Mouse (Mus musculus): ENCODE data around the gene Fars2.
A peak's percentile ranks its signal among the peaks of the same experiment; 100 is the strongest.

Gene Fars2

GRCm38 (mm10) chr13:36680690-36681355 is 563.6 kb downstream of the Fars2 start:
- DNase-seq (ENCODE audit: low read depth, low spot score), result no peak

DNA sequence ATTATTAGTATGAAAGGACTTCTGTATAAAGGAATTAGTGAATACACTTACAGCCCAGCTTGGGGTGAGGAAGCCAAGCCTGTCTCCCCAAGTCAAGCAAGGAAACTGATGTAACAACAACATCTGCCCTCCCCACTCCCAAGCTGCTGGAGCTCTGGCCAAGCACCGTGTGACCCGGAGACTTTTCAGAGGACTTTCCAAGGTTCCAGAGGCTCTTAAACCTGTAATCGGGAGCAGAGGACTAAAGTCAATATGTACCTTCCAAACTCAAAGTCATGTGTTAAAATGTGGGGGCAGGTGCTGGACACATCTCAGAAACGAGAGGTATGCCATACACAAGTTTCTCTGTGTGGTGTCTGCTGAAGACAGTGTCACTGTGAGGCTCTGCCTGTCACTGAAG is 566.4 kb downstream of the Fars2 start:
- no peak for DNase-seq (ENCODE audit: low read depth, low spot score)

- no peak for DNase-seq (ENCODE audit: low read depth, low spot score)
Observed at GRCm38 (mm10) chr13:36695516-36696201, 578.4 kb downstream of the Fars2 start.

DNA sequence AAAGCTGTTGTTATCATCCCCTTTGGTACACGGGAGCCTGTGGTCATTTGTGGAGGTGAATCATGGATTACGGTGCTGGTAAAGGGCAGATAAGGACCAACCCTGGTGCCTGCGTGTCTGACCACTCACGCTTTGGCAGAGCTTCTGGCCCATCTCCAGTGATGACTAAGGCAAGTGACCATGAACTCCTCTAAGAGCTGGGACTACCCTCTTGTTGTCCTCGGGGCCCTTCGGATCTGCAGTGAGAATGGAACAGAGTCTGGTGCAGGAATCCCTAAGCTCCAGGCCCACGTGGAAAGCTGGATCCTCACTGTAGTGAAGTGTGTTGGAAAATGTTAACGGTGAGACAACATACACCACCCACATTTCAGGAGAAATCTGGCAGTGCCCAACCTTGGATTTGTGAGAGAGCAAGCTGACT is 579.1 kb downstream of the Fars2 start:
- no peak for DNase-seq (ENCODE audit: low read depth, low spot score)

- DNase-seq (ENCODE audit: low read depth, low spot score), result no peak
Observed at GRCm38 (mm10) chr13:36707088-36707690, 590.0 kb downstream of the Fars2 start.

GRCm38 (mm10) chr13:36714101-36714500 is 596.9 kb downstream of the Fars2 start:
- no peak for DNase-seq (ENCODE audit: low read depth, low spot score)

- no peak for DNase-seq (ENCODE audit: low read depth, low spot score)
Observed at GRCm38 (mm10) chr13:36716708-36717107, 599.5 kb downstream of the Fars2 start.

DNA sequence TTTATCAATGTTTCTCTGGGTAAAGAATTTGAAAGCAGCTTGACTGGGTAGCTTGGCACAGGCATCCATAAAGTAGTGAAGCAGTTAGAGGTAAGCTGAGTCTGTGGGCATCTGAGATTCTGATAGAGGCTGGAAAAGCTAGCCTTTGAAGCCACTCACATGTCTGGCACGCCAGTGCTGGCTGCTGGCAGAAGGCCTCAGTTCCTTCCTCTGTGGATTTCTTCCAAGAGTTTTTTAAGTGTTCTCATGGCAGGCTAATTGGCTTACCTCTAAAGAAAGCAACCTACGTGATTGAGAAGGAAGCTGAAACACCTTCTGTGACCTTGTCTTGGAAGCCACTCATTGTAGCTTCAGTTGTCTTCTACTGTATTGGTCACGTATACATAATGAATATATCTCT is 600.2 kb downstream of the Fars2 start:
- no peak for DNase-seq (ENCODE audit: low read depth, low spot score)

DNA sequence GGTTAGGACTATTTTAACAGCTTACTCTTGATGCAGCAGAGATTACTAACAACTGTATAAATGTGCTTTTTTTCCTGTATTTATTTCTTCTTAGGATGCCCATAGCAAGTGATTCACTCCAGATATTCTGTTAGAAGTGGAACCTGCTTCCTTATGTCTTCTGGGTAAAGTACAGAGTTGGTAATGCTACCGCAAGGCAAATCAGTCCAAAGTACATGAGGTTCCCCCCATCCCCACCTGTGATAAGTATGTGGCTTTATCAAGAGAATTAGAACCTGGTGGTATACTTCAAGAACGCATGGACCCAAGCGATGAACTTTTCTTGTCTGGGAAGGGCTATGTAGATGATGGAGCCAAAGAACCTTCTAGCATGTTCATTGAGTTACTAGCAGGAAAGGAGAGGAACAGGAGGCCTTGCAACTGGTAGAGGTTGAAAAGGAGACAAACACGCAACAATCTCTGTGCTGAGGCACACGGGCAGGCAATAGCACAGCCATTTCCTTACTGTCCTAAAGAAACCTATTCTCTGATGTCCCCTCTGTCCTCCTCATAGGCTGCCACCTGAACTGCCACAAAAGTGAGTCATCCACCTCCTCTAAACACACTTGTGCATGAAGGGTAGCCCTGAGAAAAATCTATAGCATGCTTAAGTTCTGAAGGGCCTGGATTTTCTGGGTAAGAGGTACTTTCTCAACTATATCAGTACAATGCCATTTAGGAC is 603.2 kb downstream of the Fars2 start:
- DNase-seq (ENCODE audit: low read depth, low spot score), result no peak

GRCm38 (mm10) chr13:36722309-36722708 is 605.1 kb downstream of the Fars2 start:
- no peak for DNase-seq (ENCODE audit: low read depth, low spot score)

- no peak for DNase-seq (ENCODE audit: low read depth, low spot score)
Observed at GRCm38 (mm10) chr13:36723726-36724300, 606.6 kb downstream of the Fars2 start.

DNA sequence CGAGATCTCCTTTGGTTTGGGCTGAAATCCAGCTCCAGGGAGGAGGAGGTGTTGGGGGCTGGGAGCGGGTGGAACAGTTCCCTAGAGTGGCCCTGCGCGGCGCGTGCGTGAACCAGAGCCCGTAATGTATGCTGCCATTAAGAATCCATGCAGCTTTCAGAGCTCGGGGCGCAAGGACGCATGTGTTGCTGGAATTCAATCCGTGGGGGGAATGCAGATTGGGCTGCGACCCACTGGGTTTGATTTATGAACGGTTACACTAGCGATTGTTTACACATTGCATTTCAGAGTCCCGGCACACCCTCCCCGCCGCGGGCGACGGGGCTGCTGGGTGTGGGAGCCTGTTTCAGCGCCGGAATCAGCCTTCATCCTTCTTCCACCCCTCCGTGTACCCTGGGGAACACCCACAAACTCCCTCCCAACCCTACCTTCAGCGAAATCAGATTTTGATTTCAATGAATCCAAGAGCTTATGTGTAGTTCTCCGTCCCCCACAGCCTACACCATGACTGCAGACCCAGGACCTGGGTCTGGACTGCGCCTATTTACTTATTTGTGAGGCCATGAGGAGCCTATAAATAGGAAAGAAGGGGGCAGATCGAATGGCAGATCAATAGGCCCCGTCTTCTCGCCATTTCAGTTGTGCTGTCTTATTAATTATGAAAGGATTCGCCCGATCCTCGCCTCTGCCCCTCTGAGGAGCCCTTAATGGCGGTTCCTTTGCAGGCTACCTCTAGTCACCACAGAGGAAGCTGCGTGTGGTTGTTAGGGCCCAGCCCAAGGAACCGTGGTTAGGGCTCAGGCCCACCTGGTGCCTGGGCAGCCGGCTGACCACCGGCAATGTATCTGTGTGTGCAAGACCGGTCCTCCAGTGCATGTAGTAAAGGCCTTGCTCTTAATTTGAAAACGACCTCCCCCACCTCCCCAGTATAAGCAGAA is 607.6 kb downstream of the Fars2 start:
- DNase-seq (ENCODE audit: low read depth, low spot score), result no peak

- DNase-seq (ENCODE audit: low read depth, low spot score), result no peak
Observed at GRCm38 (mm10) chr13:36725881-36726280, 608.7 kb downstream of the Fars2 start.

GRCm38 (mm10) chr13:36726551-36726950 is 609.3 kb downstream of the Fars2 start:
- peak; percentile 39 for DNase-seq (ENCODE audit: low read depth, low spot score)

GRCm38 (mm10) chr13:36726951-36727778 is 610.0 kb downstream of the Fars2 start:
- DNase-seq (ENCODE audit: low read depth, low spot score), result peak; percentile 74

- no peak for DNase-seq (ENCODE audit: low read depth, low spot score)
Observed at GRCm38 (mm10) chr13:36727779-36728470, 610.7 kb downstream of the Fars2 start.

- DNase-seq (ENCODE audit: low read depth, low spot score), result no peak
Observed at GRCm38 (mm10) chr13:36728509-36728908, 611.3 kb downstream of the Fars2 start.

DNA sequence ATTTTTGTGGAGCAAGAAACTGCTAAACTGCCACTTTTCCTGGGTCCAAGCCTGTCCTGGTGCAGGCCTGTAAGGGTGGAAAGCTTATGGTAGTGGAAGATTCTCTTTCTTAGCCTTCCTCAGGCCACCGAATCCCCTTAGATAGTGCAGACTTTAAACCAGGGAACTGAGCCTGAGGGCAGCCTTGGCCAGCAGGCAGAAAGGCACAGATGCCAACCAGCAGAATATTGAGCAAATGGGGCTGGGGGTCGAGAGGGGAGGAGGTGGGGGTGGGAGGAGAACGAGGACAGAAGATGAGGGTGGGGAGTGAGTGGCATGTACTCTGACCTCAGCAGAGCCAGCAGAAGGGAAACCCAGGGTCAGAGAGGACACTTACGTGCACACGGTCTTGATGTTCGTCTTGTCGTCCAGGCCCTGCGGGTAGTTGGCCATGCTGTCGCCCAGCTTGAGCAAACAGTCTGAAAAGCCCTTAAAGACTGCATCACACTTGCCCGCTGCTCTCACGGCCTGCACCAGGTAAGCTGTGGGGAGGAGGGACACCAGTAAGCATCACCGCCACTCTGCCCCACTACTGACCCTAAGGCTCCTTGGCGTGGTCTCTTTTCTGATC is 612.6 kb downstream of the Fars2 start:
- no peak for DNase-seq (ENCODE audit: low read depth, low spot score)

- DNase-seq (ENCODE audit: low read depth, low spot score), result no peak
Observed at GRCm38 (mm10) chr13:36730341-36730761, 613.1 kb downstream of the Fars2 start.

Measured in R1 (cell line).